Mouse (Mus musculus): ENCODE measurements around the gene Lmo2. TPM values are rescaled to one million over a fixed set of nuclear protein-coding genes. Genes with fewer than 3 reads are reported as not detected.
"Not testable (repeated sequence)": the region's sequence is repeated elsewhere in the genome, so short reads cannot be mapped to it uniquely, and the experiment has no call there.

Lmo2 gene
- total and polyA plus RNA-seq, 3 experiments, result 43.3 to 108 (median 63.6) TPM

DNA sequence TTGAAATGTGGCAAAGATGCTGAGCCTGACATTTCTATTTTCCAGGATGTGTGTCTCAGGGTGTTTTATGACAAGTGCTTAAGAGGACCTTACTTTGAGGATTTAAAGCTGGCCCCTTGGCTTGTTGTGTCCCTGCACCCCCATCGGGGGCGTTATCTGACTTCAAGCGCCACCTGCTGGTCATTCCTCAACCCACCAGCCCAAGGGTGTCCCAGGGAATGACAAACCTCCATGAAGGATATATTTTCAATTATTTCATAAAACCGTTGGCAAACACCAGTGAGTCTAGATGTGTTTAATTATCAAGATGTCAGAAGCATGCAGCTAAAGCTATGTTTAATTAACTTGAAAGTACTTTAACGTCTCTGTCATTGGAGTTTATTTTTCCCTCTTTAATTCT lies 24.5 kb downstream of the Lmo2 start (continued):
- TF ChIP-seq TCF12 (IDR thresholded peaks at IDR 0.05; ENCODE audit: low read depth, low read length) (0 out of 2 replicates have a peak, but pooled peaks have one; percentile 34), MAX (IDR thresholded peaks at IDR 0.05; ENCODE audit: low read length) (no peak), SIN3A (IDR thresholded peaks at IDR 0.05; ENCODE audit: low read length) (no peak; the same call in 1 of the 2 replicates), ZNF384 (IDR thresholded peaks at IDR 0.05; ENCODE audit: low read depth, low read length) (peak; percentile 27; the same call in 1 of the 2 replicates), CHD2 (IDR thresholded peaks at IDR 0.05; ENCODE audit: low read length) (peak; percentile 45), IRF4 (IDR thresholded peaks at IDR 0.05; ENCODE audit: low read depth, low read length) (peak; percentile 41; the same call in 1 of the 2 replicates), JUND (conservative IDR thresholded peaks at IDR 0.05; ENCODE audit: low read depth, low read length) (no peak), CHD1 (IDR thresholded peaks at IDR 0.05; ENCODE audit: low read depth, low read length) (no peak), USF2 (conservative IDR thresholded peaks at IDR 0.05; ENCODE audit: low read depth, low read length) (no peak), UBTF (IDR thresholded peaks at IDR 0.05; ENCODE audit: low read depth, low read length) (no peak), SMC3 (IDR thresholded peaks at IDR 0.05; ENCODE audit: low read depth, low read length) (peak; percentile 99), ZC3H11A (IDR thresholded peaks at IDR 0.05; ENCODE audit: low read depth, low read length) (peak; percentile 98), HCFC1 (IDR thresholded peaks at IDR 0.05; ENCODE audit: low read depth, low read length) (no peak)

DNA sequence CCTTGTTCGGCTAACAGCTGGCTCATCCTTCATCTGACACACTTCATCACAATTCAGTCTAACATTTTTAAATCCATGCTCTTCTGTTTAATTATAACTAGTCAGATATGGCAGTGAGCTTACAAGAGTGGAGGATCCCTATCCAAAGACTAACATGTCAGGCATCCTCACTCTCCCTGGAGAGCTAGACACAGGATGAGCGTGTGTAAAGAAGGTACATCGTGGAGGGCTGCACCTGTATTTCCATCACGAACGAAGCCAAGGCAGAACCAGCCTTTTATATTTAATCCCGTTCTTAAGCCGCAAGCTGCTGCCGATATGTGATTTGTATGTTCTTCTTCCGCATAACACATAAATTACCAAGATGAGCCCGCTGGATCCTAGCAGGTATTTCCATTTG lies 25.4 kb downstream of the Lmo2 start:
- DNase-seq (ENCODE audit: extremely low read depth), result no peak
- TF ChIP-seq RCOR1 (conservative IDR thresholded peaks at IDR 0.05; ENCODE audit: low read depth, low read length) (no peak), MAX (IDR thresholded peaks at IDR 0.05; ENCODE audit: low read length) (no peak), MXI1 (IDR thresholded peaks at IDR 0.05; ENCODE audit: low read depth, low read length) (no peak), BHLHE40 (IDR thresholded peaks at IDR 0.05; ENCODE audit: low read depth, low read length) (no peak), E2F4 (IDR thresholded peaks at IDR 0.05; ENCODE audit: insufficient replicate concordance, low read depth, low read length) (no peak), USF1 (IDR thresholded peaks at IDR 0.05; ENCODE audit: low read depth, low read length) (no peak), CHD1 (IDR thresholded peaks at IDR 0.05; ENCODE audit: low read depth, low read length) (no peak), ZC3H11A (IDR thresholded peaks at IDR 0.05; ENCODE audit: low read depth, low read length) (no peak), MYC (IDR thresholded peaks at IDR 0.05; ENCODE audit: low read depth, low read length) (no peak)
- Histone ChIP-seq H3K4me2 (ENCODE audit: insufficient read depth, low read depth, poor library complexity, severe bottlenecking) (no peak overlapping the region), H3K4me3 (replicated peaks in 1 of 3; ENCODE audit: low read depth in 2 of 3, low read length in 2 of 3, poor library complexity in 1 of 3) (no peak overlapping the region), H3K36me3 (replicated peaks in 1 of 2; ENCODE audit: control insufficient read depth in 1 of 2, insufficient read depth in 1 of 2, low read length in 1 of 2) (peaks cover 28 to 40% of the 10 kb centered on the region in 2 experiments), H3K4me1 (ENCODE audit: control insufficient read depth in 1 of 2, insufficient read depth in 2 of 2) (peaks cover 0 to 8% of the 10 kb centered on the region in 2 experiments; a peak in 1 of 4 replicates), H3K9ac (ENCODE audit: insufficient read depth, low read depth) (no peak overlapping the region), H3K79me2 (replicated peaks; ENCODE audit: control insufficient read depth, extremely low read depth, insufficient read depth, poor library complexity, severe bottlenecking) (no peaks in the 10 kb centered on the region), H3K27me3 (replicated peaks) (no peaks in the 10 kb centered on the region), H3K27ac (ENCODE audit: insufficient read depth, low read depth) (no peak overlapping the region), H3K9me3 (replicated peaks; ENCODE audit: low read length) (no peaks in the 10 kb centered on the region)
- in situ Hi-C loops (cut with MboI; ENCODE audit: low pct_ligation_motif_present, low pct_unique_long_range_greater_than_20kb, low sequenced_read_pairs), result loop anchor here (5.0 to 25.0 kb wide), 3 partner anchors 86 to 521 kb away; no protein-coding TSS in a partner anchor
- dilution Hi-C loops (cut with MboI; ENCODE audit: extremely low pct_ligation_motif_present, extremely low pct_unique_long_range_greater_than_20kb, low sequenced_read_pairs), result no loop called here

DNA sequence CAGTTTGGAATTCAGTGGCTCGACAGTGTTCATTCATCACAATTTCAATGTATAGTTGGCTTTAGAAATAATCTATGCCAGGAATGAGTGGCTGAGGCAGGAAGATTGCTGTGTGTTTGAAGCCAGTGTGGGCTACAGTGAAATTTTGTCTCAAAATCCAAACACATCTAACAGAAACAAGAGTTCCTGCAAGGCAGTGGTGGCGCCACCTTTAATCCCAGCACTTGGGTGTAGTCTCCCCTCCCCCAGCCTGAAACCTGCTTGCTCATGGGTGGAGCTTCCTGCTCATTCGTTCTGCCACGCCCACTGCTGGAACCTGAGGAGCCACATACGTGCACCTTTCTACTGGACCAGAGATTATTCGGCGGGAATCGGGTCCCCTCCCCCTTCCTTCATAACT lies 29.8 kb downstream of the Lmo2 start:
- H3K79me2 ChIP-seq (replicated peaks; ENCODE audit: control insufficient read depth, extremely low read depth, insufficient read depth, poor library complexity, severe bottlenecking); dilution Hi-C loops (cut with MboI; ENCODE audit: extremely low pct_ligation_motif_present, extremely low pct_unique_long_range_greater_than_20kb, low sequenced_read_pairs); H3K9ac ChIP-seq (ENCODE audit: insufficient read depth, low read depth); H3K27me3 ChIP-seq (replicated peaks); H3K4me3 ChIP-seq (replicated peaks in 1 of 3; ENCODE audit: low read depth in 2 of 3, low read length in 2 of 3, poor library complexity in 1 of 3); H3K9me3 ChIP-seq (replicated peaks; ENCODE audit: low read length); DNase-seq (ENCODE audit: extremely low read depth); H3K27ac ChIP-seq (ENCODE audit: insufficient read depth, low read depth); H3K4me2 ChIP-seq (ENCODE audit: insufficient read depth, low read depth, poor library complexity, severe bottlenecking); H3K36me3 ChIP-seq (replicated peaks in 1 of 2; ENCODE audit: control insufficient read depth in 1 of 2, insufficient read depth in 1 of 2, low read length in 1 of 2): not testable (repeated sequence)
- peaks cover 0 to 22% of the 10 kb centered on the region in 2 experiments; a peak in 2 of 4 replicates for H3K4me1 ChIP-seq (ENCODE audit: control insufficient read depth in 1 of 2, insufficient read depth in 2 of 2)
- in situ Hi-C loops (cut with MboI; ENCODE audit: low pct_ligation_motif_present, low pct_unique_long_range_greater_than_20kb, low sequenced_read_pairs), result loop anchor here (25.0 kb wide), 1 partner anchor 525 kb away; no protein-coding TSS in a partner anchor
